Mouse (Mus musculus) urinary bladder, adult 18-20 months (tissue): ENCODE data around the gene Rabepk.
"Not testable (repeated sequence)": the region's sequence is repeated elsewhere in the genome, so short reads cannot be mapped to it uniquely, and the experiment has no call there.

Source experiments
- DNase-seq, 2 experiments: peaks; one replicate each; pipeline ENCODE4 v3.0.0; 2022; ENCODE audit warnings: low spot score in 2 of 2, mixed read lengths in 2 of 2

Gene Rabepk

DNA sequence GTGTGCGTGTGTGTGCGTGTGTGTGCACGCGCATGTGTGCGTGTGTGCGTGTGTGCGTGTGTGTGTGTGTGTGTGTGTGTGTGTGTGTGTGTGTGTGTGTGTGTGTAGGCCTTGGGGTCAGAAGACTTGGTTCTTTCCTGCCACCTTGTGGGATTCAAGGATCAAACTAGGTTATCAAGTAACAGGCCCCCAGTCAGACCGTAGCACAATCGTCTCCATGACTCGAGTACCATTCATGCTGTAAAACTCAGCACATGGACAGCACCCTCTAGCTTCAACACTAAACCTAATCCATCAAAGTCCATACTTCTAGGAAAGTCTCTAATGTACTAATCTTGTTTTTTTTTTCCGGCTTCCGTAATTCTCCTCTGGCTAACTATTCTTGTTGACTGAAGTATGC is 34.9 kb downstream of the Rabepk start:
- no peak for DNase-seq

DNA sequence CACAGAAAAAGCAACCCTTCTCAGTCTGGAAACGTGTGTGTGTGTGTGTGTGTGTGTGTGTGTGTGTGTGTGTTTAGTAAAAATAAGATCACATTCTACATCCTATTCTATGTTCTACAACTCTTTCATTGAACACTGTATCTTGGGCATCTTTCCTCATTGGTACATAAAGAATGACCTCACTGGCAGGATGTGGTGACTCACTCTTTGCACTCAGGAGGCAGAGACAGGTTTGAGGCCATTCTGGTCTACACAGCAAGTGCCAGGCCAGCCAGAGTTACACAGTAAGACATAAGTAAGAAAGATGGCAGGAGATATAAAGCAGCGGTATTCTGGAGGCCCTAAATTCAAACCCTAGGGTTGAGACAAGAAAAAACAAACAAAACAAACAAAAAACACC is 36.8 kb downstream of the Rabepk start:
- DNase-seq: no peak

DNA sequence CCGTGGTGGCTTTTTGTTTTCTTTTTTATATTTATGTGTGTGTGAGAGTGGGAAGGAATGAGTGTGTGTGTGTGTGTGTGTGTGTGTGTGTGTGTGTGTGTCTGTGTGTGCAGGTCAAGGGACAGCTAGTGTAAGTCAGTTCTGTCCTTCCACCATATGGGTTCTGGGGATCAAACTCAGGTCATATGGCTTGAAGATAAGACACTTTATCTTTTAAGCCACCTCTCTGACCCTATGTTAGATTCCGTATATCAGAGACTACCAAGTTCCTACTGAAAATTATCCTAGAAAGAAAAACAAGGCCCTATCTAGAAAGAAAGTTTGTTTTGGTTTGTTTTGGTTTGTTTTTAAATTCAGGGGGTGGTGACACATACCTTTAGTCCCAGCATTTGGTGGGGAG is 37.5 kb downstream of the Rabepk start:
- no peak for DNase-seq

DNA sequence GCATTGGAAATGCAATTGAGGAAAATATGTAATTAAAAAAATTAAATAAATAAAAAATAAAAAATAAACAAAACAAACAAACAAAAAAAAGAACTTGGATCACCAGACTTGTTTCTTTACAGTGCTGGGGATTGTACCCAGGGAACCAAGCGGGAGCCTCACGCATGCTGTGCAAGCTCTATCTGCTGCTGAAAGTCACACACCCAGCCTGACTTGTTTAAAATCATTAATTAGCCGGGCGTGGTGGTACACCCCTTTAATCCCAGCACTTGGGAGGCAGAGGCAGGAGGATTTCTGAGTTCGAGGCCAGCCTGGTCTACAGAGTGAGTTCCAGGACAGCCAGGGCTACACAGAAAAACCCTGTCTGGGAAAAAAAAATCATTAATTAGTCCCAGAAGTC is 38.4 kb downstream of the Rabepk start:
- DNase-seq: not testable (repeated sequence)

DNA sequence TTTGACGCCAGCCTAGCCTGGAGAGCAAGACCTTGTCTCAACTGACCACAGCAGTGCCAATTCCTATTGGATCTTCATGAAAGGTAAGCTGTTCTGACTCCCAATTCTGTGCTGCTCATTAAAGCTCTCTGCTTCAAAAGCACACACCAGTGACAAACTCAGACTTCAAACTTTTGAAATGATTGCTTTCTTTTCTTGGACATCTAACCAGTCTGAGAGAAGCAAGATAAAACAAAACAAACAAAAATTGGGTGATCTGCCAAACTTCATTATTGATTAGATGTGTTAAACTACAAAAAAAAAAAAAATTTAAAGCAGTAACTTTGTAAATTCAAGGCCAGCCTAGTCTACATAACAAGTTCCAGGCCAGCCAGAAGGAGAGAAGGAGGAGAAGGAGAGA is 42.4 kb downstream of the Rabepk start:
- DNase-seq: no peak

DNA sequence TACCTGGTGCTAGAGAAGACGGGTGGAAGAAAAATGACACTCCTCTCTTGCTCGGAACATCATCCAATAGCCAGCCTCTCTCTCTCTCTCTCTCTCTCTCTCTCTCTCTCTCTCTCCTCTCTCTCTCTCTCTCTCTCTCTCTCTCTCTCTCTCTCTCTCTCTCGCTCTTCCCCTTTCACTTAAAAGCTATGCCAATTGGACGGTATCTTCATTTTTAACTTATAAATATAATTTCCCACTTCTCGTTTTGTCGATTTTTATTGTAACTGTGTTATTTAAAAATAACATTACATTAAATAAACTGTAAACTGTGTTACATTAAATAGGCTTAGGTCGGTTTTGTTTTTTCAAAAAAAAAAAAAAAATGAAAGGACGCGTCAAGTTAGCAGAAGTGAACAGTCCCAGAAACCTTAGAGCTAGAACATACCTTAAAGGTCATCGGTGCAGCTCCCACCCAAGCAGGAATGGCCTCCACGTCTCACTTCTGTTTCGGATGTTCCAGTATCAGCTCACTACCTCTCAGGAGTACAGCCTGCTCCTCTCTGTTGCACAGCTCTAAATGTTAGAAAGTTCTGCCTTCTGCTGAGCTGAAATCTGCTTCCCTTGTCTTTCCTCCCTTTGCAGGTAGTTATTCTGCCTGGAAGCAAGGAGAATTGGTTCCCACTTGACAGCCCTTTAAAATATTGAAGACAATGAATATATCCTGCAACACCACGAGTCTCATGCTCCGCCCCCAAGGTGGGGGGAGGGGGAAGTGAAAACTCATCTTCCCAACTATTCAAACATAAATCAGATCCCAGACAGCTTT is 45.0 kb downstream of the Rabepk start, which contains the start of gene Gapvd1:
Gapvd1 (minus strand) TSS at position 682 of the 808 bp plus-strand sequence.
- no peak for DNase-seq

DNA sequence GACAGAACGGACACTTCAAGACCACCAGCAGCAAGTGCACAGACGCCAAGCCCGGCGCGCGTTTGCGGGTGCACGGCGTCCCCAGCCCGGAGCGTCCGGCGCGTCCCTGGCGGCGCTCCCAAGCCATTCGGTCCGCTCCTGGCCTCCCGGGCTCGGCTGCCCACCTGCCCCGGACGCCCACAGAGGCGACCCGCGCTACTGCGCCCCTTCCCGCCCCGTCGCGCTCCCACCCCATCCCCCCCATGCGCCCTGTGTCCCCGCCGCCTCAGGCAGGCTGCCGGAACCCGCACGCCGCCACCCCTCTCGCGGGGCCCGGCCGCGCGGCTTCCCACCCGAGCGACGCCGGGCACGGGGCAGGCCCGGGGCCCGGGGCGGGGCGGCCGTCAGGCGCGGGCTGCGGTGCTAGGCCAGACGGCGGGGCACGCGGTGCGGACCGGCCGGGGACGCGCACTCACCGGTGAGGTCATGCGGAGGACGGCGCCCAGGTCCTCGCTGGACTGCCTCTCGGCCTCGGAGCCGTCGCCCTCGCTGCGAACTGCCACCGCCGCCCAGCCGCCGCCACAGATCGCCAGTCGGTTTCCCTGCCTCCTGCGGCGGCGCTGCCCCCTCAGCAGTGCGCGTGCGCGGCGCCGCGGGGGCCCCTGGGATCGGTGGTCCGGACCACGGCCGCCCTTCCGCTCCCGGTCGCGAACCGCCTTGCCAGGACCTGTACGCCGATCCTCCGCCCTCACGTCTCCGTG is 45.7 kb downstream of the Rabepk start:
- DNase-seq: peak; percentile 80 to 83

DNA sequence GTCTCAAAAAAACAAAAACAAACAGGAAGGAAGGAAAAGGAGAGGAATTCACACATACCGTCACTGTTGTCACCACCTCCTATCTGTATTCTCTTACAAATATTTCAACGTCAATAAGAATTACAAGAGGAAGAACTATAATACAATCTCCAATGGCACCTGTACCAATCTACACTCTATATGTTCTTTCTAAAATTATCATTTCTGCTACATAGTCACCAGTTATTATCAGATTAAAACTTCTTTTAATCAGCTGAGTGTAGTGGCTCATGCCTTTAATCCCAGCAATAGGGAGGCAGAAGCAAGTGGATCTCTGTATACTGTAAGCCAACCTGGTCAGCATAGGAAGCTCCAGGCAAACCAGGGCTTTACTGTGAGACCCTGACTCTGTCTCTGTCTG is 49.5 kb downstream of the Rabepk start:
- no peak for DNase-seq

DNA sequence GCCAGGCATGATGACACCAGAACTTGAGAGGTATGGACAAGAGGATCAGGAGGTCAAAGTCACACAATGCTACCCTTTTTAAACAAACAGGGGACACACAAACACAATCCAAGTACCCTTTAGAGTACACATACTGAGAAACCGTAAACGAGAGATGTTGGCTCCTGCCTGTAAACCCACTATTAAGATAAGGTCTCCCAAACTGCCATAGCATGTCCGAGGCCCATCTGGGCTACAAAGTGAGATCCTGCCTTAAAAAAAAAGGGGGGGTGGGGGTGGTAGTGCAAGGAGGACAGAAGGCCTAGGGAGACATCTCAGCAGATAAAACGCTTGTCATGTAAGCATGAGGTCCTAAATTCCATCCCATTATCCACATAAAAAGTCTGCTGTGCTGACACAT is 51.2 kb downstream of the Rabepk start:
- no peak for DNase-seq

DNA sequence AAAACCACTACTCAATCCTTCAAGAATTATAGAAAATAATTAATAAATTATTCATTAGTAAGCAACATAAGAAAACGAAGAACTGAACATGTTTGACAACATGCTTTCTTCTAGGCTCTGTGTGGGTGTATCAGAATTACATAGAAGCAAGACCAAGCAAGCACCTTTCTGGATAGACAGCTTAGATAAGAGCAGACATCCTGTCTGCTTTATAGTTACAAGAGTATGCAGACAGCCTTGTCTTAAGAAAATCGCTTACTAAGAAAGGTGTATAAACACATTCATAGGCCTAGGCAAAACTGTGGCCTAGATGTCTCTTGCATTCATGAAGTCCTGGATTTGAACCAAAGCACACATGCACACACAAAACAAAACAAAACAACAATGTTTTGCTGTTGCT is 54.0 kb downstream of the Rabepk start:
- DNase-seq: no peak

DNA sequence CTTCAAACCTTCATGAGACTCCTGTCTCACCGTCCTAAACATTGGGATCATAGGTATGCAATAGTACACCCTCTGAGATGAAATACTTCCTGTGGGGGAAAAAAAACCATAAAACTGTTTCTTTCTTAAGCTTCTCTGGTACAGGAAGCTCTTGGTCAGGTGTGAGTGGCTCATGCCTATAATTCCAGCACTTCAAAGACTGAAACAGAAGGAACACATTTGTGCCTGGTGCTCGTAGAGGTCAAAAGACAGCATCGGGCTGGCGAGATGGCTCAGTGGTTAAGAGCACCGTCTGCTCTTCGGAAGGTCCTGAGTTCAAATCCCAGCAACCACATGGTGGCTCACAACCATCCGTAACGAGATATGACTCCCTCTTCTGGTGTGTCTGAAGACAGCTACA is 55.2 kb downstream of the Rabepk start:
- no peak for DNase-seq

DNA sequence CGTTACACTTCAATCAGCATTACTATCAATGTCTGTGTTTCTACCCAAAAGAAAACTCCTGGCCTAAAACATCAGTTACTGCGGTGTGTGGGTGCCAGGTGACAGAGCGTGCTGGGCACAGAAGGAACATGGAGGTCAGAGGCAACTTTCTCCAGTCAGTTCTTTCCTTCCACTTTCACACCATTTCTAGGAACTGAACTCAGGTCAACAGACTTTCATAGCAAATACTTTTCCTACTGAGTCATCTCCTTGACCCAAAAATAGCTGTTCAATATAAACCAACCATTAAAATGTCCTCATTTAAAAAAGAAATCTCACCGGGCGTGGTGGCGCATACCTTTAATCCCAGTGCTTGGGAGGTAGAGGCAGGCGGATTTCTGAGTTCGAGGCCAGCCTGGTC is 57.0 kb downstream of the Rabepk start:
- DNase-seq: no peak

DNA sequence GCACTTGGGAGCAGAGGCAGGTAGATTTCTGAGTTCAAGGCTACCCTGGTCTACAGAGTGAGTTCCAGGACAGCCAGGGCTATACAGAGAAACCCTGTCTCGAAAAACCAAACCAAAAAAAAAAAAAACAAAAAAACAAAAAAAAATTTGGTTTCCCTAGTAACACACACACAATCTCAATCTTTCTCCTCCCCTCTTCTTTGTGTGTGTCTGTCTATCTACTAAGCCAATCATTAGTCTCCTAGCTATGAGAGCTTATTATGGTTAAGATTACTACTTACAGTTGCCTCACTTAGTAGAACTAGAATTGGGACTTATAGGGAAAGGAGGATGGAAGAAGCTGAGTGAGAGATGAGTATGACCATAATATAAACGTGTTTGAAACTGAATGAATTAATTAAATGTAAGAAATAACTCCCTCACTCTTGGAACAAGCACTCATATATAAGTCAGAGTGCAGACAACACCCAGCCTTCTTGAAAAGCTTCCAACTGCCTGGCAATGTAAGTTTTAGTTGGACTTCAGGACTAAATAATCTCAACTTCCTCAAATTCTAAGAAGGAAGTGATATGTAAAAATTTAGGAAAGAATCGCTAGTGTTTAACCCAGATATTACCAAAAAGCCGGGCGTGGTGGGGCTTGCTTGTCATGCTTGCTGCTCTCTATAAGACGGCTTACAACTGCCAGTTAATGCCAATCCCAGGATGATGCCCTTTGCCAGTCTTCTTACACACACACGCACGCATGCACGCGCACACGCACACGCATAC is 58.1 kb downstream of the Rabepk start:
- DNase-seq: no peak

DNA sequence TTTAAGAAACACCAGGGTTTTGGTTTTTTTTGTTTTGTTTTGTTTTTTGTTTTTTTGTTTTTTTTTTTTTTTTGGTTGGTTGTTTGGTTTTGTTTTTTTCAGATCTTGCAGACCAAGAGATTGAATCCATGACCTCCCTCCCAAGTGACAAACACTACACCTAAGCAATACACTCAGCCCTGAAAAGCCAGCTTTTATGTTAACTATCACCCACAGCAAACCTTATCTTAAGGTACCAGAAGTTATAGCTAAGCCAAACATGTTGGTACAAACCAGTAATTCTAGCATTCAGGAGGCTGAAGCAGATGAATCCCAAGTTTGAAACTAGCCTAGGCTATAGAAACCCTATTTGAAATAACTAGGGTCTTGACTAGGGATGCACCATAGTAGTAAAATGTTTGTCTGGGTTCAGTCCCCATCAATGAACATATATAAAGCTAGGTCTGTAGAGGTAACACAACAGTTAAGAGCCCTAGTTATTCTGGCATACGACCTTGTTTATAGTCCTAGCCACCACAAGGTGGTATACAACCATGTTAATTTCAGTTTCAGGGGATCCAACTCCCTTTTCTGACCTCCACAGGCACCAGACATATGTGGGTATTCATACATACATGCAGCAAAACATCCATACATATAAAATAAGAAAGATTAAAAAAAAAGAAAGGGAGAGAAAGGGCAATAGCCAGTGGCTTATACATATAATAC is 59.9 kb downstream of the Rabepk start:
- no peak for DNase-seq

DNA sequence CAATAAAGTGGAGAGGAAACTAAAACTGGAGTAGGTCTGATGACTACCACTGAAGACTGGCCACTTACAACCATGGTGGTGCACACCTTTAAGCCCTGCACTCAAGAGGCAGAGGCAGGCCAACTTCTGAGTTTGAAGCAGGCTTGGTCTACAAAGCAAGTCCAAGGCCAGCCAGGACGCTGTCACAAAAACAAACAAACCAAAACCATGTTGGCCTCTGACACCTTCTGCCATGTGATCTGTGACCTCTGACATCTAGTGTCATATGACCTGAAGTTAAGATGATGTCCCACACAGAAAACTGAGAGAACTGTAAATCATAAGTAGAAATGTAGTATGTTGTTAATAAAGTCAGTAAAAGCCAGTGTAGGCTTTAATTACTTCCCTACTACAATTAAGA is 61.8 kb downstream of the Rabepk start:
- no peak for DNase-seq

DNA sequence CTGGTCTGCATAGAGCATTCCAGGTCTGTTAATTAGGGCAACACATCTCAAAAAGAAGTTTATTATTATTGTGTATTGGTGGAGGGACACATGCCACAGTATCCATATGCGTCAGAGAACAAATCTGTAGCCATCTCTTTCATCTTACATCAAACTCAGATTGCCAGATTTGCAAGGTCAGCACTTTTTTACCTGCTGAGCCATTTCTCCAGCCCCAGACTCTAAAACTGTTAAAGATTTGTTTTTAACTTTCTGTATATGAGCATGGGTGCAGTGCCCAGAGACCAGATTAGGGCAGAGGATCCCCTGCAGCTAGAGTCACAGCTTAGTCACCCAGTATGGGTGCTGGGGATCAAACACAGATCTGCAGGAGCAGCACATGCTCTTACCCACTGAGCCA is 63.1 kb downstream of the Rabepk start:
- no peak for DNase-seq
